Mouse (Mus musculus) spleen, adult 12 weeks (tissue): ENCODE measurements around the gene Cntrob.

Experiments
- DNase-seq: peaks from one replicate; pipeline ENCODE4 v3.0.0; 2022; ENCODE audit warnings: low spot score

Cntrob gene

DNA sequence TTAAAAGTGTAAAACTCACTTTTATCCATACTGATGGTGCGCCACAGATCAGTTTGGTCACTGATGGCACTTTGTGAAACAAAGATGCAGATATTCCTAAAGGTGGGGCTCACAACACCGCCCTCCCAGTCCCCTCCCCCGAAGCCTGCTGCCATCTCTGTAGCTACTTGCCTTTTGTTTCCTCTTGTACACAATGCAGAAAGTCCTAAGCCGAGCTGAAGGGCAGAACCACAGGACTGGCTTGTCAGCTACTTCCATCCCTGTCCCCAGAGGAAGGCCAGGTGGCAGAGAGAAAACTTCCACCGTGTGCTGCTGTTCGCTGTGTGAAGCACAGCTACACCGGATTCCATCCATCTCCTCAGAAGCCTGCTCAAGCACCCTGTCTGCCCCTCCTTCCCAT lies 25.3 kb downstream of the Cntrob start:
- no peak for DNase-seq

- DNase-seq = no peak
These were observed 25.8 kb downstream of the Cntrob start for GRCm38 (mm10) chr11:69297799-69298198.

GRCm38 (mm10) chr11:69295286-69295685 lies 28.3 kb downstream of the Cntrob start:
- no peak for DNase-seq

DNA sequence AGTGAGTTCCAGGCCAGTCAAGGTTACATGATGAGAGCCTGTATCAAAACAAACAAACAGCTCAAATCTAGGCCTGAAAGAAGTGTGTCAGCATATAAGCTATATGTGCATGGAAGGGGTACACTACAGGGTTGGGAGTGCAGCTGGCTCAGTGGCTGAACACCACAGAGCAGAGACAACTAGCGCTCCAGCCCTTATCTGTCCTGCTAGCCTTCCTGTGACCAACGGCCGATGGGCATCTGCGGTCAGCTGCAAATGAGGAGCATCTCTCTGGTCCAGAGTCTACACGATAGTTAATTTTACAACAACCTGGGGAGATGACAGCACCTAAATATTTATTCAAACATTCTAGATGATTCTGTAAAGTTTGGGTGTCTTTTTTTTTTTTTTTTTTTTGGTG lies 32.5 kb downstream of the Cntrob start:
- DNase-seq = no peak

GRCm38 (mm10) chr11:69277267-69277666 lies 46.3 kb downstream of the Cntrob start:
- no peak for DNase-seq

DNA sequence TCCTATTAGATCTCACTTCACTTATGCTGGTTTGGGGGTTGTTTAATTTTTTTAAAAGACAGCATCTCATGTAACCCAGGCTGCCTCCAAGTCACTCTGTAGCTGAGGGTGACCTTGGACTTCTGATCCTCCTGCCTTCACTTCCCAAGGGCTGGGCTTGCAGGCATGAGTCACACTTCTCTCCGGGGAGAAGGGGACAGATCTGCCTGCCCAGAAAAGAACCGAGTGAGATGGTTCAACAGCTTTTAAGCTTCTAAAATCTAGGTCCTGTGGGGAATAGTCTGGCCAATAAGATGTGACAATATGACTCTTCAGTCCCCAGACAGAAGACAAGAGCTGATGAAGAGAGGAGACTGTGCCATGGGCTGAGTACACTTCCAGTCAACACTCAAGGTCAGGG lies 47.5 kb downstream of the Cntrob start:
- DNase-seq = no peak

DNA sequence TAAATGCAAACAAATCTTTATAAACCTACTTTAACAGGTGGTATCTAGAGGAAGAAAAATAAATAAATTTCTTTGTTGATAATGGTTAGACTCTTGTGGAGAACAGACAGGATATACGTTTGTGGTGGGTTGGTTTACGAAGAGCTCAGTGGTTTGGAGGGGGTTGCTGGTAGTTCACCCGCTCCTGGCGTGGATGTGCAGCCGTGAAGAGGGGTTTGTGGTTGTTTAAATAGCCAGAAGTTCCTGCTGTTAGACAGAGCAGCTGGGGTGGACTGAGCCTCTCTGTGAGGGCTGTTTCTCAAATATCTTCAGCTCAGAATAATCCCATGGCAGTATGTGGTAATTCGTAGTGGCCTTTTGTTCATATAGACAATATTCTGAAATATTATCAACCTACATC lies 47.9 kb downstream of the Cntrob start:
- DNase-seq = no peak

DNA sequence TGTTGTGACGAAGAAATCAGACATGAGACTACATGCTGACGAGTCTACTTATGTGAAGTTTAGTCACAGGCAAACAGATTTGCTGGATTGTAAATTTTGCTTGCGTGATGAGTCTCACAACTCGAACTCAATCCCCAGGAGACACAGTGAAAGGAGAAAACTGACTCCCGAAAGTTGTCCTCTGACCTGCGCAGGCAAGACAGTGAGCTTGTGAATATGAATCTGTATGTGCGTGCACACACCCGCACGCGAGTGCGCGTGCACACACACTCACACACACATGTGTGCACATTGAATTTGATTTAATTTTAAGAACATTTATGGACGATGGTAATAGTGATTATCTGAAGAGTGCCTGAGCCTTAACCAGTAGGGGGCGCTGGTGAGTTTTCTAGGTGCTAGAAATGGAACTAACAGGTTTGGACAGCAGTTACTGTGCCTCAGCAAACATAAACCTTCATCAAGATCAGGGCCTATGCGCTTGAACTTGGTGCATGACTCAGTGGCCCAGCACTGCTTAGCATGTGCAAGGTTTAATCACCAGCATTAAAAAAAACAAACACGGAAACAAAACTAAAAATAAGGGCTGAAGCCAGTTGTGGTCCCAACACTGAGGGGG lies 51.3 kb downstream of the Cntrob start:
- peak; percentile 68 for DNase-seq

GRCm38 (mm10) chr11:69269575-69269974 lies 54.0 kb downstream of the Cntrob start:
- DNase-seq = peak; percentile 32

GRCm38 (mm10) chr11:69268100-69268499 lies 55.5 kb downstream of the Cntrob start:
- no peak for DNase-seq

DNA sequence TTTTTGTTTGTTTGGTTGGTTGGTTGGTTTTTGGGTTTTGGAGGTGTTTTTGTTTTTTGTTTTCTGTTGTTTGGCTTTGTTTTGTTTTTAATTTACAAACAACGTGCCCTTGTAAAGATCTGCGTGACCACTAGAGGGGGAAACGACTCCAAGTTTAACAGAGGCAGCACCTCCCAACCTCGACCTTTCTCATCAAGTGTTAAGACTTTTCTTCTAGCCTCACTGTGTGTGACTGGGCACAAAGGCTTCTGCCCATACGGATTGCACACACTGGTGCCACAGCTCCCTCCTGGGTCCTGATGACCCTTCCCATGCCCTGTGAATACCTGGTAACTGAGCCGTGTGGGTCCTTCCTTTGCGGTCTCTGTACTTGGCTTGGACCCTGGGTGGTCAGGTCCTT lies 56.2 kb downstream of the Cntrob start:
- DNase-seq = no peak

- no peak for DNase-seq
These were observed 57.3 kb downstream of the Cntrob start for GRCm38 (mm10) chr11:69266253-69266652.

DNA sequence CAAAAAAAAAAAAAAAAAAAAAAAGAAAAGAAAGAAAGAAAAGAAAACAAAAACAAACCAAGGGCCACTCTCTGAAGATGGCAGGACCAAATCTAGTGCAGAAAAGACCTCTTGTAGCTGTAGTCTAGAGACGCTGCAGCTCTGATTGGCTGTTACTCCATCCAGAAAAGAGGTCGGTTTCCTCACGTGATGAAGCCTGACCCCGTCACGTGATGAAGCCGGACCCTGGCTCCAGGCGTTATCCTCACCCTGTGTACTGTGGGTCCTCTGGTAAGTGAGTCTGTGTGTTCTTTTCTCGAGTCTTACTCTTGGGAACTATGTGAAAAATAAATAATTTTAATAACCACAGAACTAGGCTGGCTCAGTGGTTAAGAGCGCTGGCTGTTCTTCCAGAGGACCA lies 58.2 kb downstream of the Cntrob start:
- DNase-seq = no peak

DNA sequence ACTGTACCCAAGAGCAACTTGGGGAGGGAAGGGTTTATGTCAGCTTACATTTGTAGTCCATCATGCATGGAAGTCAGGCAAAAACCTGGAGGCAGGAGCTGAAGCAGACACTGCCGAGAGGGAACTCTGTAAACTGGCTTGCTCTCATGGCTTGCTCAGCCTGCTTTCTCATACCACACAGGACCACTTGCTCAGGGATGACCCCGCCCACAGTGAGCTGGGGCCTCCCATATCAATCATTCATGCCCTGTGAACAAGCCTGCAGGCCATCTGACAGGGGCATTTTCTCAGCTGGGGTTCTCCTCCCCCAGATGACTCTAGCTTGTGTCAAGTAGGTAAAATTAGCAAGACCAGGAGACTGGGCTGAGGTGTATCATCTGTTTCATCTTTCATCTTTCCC lies 59.3 kb downstream of the Cntrob start:
- no peak for DNase-seq

- no peak for DNase-seq
These were observed 63.5 kb downstream of the Cntrob start for GRCm38 (mm10) chr11:69260111-69260510.

DNA sequence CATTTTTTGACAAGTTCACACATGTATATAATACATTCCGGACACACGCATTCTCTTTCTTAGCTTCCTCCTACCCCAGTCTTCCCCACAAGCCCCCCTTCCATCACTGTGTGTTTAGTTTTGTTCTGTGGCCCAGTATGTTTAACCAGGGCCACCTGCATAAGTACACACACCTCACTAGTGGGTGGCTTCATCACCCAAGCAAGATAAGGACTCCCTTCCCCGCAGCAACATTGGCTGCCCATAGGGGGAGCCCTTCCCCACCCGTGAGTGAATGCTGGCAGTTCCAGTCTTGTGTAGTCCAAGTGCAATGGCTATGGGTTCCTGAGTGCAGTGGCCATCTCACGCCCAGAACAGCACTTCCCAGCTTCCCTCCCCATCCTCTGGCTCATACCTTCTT lies 65.3 kb downstream of the Cntrob start:
- DNase-seq = peak; percentile 55

DNA sequence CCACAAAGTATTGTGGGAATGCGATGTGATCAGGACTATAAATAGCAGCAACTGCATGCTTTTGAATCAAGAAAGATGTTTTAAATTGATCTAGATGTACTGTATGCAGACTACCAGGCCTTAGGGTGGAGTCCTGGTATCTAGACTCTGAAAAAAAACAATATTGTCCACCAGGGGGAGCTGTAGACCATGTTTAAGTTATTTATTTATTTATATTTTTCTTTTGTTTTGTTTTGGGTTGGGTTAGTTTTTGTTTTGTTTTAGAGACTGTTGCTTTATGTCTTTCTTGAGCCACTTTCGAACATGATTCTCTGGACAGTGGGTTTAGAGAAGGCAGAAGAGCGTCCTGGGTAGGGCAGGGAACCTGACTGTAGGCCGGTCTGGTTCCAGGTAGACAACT lies 65.8 kb downstream of the Cntrob start:
- no peak for DNase-seq

GRCm38 (mm10) chr11:69257072-69257471 lies 66.5 kb downstream of the Cntrob start:
- DNase-seq = no peak

DNA sequence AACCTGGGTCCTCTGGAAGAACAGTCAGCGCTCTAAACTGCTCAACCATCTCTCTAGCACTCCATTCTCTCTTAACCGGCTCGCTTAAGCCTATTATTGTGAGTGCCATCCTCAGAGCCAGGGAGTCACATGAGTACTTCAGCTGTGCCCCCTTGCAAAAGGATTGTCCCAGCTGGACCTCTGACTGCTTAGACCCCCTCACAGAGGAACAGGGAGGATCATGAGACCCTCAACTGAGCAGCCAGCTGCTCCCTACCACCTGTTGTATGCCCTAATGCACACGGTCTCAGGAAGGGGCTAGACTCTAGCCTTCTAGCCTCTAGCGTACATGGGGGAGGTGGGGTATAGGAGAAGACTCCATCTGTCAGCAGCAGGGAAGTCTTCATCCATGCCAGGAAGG lies 68.8 kb downstream of the Cntrob start:
- no peak for DNase-seq

GRCm38 (mm10) chr11:69253131-69253530 lies 70.4 kb downstream of the Cntrob start:
- DNase-seq = no peak

- DNase-seq = no peak
These were observed 71.6 kb downstream of the Cntrob start for GRCm38 (mm10) chr11:69251953-69252352.

DNA sequence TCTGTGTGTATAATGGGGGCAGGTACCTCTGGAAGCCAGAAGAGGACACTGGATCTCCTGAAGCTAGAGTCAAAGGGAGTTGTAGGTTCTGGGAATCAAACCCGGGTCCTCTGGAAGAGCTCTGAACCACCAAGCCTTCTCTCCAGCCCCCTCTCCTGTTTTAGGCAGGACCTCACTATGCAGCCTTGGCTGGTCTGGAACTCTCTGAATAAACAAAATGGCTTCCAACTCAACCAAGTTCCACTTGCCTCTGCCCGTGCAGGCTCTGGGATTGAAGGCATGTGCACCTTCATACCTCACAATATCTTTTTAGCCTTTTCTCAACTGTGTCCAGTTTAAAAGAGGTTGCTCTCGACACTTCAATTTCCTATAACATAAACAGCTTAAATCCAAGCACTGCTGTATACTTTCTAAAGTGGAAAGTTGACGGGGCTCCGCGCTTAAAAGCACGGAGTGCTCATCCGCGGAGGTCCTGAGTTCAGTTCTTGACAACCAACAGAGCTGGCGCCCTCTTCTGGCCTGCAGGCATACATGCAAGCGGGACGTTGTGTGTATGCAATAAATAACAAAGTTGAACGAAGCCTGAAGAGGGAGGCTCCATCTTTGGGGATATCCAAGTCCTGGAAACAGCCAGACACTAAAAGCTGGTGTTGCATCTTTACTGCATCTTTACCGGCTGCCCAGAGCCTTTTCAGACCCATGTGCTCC lies 72.3 kb downstream of the Cntrob start:
- no peak for DNase-seq

DNA sequence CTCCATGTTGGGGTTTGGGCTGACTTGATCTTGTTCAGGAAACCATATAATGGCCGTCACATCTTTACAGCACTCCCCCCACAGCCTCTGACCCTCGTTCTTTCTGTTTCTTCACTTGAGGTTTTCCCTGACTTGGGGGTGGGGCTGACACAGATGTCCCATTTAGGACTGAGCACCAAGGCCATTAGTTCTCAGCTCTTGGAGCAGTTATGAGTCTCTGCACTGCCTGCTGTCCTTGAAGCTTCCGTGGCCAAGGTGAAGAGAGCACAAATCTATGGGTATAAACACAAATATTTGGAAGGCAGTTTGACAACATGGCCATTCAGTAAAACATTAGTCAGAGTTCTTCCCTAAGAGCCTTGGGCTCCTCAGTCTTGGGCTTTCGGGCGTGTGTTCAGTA lies 73.5 kb downstream of the Cntrob start:
- no peak for DNase-seq
